Mouse (Mus musculus) thymus, adult 2 months (tissue): ENCODE results near the gene Apobec3.

Experiments
- CTCF ChIP-seq: fragments of 200-500 bp; IDR thresholded peaks from 2 replicates; pipeline ENCODE4 v1.5.1; 2012; ENCODE audit warnings: mild to moderate bottlenecking, control low read depth, low read length, moderate library complexity, borderline replicate concordance; ENCODE audit not compliant: control insufficient read depth, poor library complexity, insufficient read depth; ENCODE audit errors: extremely low read depth
- POLR2A ChIP-seq: fragments of 200-500 bp; IDR thresholded peaks from 2 replicates; pipeline ENCODE4 v1.6.1; 2012; ENCODE audit warnings: mild to moderate bottlenecking, low read length, control low read depth, moderate library complexity; ENCODE audit not compliant: control insufficient read depth, poor library complexity, insufficient read depth; ENCODE audit errors: extremely low read depth

DNA sequence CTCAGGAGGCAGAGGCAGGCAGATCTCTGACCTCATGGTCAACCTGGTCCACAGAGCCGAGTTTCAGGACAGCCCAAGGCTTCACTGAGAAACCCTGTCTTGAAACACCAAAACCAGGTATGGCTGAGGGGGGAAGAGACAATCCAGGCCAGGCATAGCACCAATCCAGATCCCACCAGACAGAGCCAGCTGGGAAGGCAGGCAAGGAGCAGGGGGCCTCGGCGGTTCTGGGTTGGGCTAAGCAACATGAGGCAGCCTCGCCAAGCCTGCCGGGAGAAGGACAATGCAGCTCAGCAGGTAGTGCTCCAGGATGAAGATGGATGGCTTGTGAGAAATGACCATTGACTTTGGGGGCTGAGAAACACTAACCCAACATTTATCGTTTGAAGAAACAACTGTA is 51.1 kb downstream of the Apobec3 start:
- TF ChIP-seq POLR2A (no peak), CTCF (no peak)
